Mouse (Mus musculus) brain, embryonic 14.5 days (tissue): ENCODE data around the gene Zic1.

ENCODE experiments used
- CTCF ChIP-seq: fragments of 200-500 bp; IDR thresholded peaks from 2 replicates; pipeline ENCODE4 v1.5.1; 2012; ENCODE audit warnings: inconsistent platforms, mild to moderate bottlenecking, moderate library complexity, borderline replicate concordance; ENCODE audit not compliant: insufficient read depth, insufficient read length; ENCODE audit errors: extremely low read depth
- POLR2A ChIP-seq: fragments of 200-500 bp; IDR thresholded peaks from 2 replicates; pipeline ENCODE4 v1.6.1; 2012; ENCODE audit warnings: mild to moderate bottlenecking, inconsistent platforms, borderline replicate concordance; ENCODE audit not compliant: poor library complexity, insufficient read depth, insufficient read length, severe bottlenecking; ENCODE audit errors: extremely low read depth

DNA sequence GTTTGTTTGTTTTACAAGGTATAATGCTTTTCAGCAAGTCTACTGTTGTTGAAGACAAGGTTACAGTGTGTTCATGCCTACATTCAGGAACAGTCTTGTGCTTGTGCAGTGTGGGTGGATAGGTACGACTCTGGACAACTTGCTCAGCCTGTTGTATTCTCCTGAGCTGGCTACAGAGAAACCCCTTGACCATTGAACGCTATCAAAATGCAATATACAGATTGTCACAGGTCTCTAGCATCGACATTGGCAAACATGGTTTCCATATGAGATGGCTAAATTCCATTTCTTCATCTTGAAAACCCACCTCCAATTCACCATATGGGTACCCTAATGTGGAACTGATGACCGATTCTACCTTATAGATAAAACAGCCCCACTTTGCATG, 9.3 kb downstream of the Zic1 start:
- TF ChIP-seq POLR2A (no peak), CTCF (no peak)
